In the genomic region with DNA sequence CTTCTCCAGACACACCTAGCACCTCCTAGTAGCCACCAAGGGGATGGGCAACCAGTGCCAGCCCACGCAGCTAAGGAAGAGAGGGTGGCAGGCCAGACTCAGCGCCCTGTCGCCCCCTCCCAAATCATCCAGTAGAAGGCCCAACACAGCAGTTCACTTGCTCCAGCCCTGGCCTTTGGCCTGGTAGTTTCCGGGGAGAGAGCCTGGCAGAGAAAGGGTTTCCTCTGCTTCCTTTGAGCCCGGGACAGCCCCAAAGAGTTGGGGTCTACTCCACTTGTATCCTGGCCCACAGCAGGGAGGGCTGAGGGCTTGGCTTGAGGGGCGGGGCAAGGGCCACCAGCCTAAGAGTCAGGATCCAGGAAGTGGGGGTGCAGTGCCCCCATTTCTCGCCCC, we compare ENCODE assay signal across 8 mouse cellular contexts. TPM values are rescaled to one million over a fixed set of nuclear protein-coding genes. Genes with fewer than 3 reads are reported as not detected.
DNase-seq lines count a peak whose midpoint lies in the region; ATAC-seq lines count a peak whose summit lies in the region.

No protein-coding gene starts in this region.

- peaks cover 34 to 49% of the 10 kb centered on the region in 2 experiments for H3K4me1 ChIP-seq in heart, embryonic 14.5 days (ENCODE audit: control insufficient read depth in 2 of 2, insufficient read depth in 2 of 2, low read length in 2 of 2)
- H3K4me1 ChIP-seq in embryonic facial prominence, embryonic 10.5 days: peaks cover 64% of the 10 kb centered on the region
- peaks cover 60% of the 10 kb centered on the region for H3K4me1 ChIP-seq in hindbrain, embryonic 16.5 days (ENCODE audit: control insufficient read depth, insufficient read depth, low read depth, low read length)
- peaks cover 60% of the 10 kb centered on the region for H3K4me1 ChIP-seq in midbrain, embryonic 15.5 days

- H3K4me3 ChIP-seq in heart, embryonic 14.5 days (ENCODE audit: control insufficient read depth in 1 of 2, insufficient read depth in 1 of 2, low read depth in 1 of 2, low read length in 2 of 2): 0 out of 4 replicates have a peak overlapping the region, but pooled peaks of 1 of the 2 experiments have one; percentile 8
- peak overlapping the region; percentile 34 for H3K4me3 ChIP-seq in embryonic facial prominence, embryonic 10.5 days
- H3K4me3 ChIP-seq in hindbrain, embryonic 16.5 days (ENCODE audit: low read length): peak overlapping the region; percentile 7; the same call in 1 of the 2 replicates
- H3K4me3 ChIP-seq in midbrain, embryonic 15.5 days: peak overlapping the region; percentile 2; the same call in 1 of the 2 replicates

- ATAC-seq in heart, embryonic 14.5 days (ENCODE audit: insufficient number of reproducible peaks, insufficient read depth, low FRiP score, low read depth): no peak
- 0 out of 2 replicates have a peak, but pooled peaks have one; percentile 1 for ATAC-seq in hindbrain, embryonic 16.5 days
- ATAC-seq in midbrain, embryonic 15.5 days (replicated peaks): 0 out of 2 replicates have a peak, but pooled peaks have one; percentile 8

- H3K9ac ChIP-seq in heart, embryonic 14.5 days (ENCODE audit: low read length): peak overlapping the region; percentile 60
- peak overlapping the region; percentile 49 for H3K9ac ChIP-seq in hindbrain, embryonic 16.5 days (ENCODE audit: low read depth, low read length)
- H3K9ac ChIP-seq in midbrain, embryonic 15.5 days: peak overlapping the region; percentile 13; the same call in 1 of the 2 replicates

- peaks cover 37% of the 10 kb centered on the region for H3K36me3 ChIP-seq in heart, embryonic 14.5 days (ENCODE audit: control insufficient read depth, insufficient read depth, low read length)
- H3K36me3 ChIP-seq in embryonic facial prominence, embryonic 10.5 days (replicated peaks): peaks cover 17% of the 10 kb centered on the region; the same call in 1 of the 2 replicates
- H3K36me3 ChIP-seq in hindbrain, embryonic 16.5 days (ENCODE audit: control insufficient read depth, insufficient read depth, low read length): peaks cover 16% of the 10 kb centered on the region
- H3K36me3 ChIP-seq in midbrain, embryonic 15.5 days (replicated peaks): peaks cover 7% of the 10 kb centered on the region

- peak overlapping the region; percentile 76 to 82 for H3K27ac ChIP-seq in heart, embryonic 14.5 days (replicated peaks in 1 of 2; ENCODE audit: control insufficient read depth in 1 of 2, insufficient read depth in 1 of 2, low read depth in 2 of 2, low read length in 2 of 2)
- H3K27ac ChIP-seq in embryonic facial prominence, embryonic 10.5 days (replicated peaks): 0 out of 2 replicates have a peak overlapping the region, but pooled peaks have one; percentile 42
- peak overlapping the region; percentile 52 for H3K27ac ChIP-seq in hindbrain, embryonic 16.5 days (ENCODE audit: low read depth, low read length)
- peak overlapping the region; percentile 47 for H3K27ac ChIP-seq in midbrain, embryonic 15.5 days

- H3K27me3 ChIP-seq in heart, embryonic 14.5 days (ENCODE audit: control insufficient read depth, insufficient read depth, low read length): no peaks in the 10 kb centered on the region
- peaks cover 98% of the 10 kb centered on the region for H3K27me3 ChIP-seq in embryonic facial prominence, embryonic 10.5 days (replicated peaks; ENCODE audit: low read depth, poor library complexity, severe bottlenecking)
- peaks cover 10% of the 10 kb centered on the region for H3K27me3 ChIP-seq in hindbrain, embryonic 16.5 days (replicated peaks; ENCODE audit: control insufficient read depth, insufficient read depth, low read length)
- peaks cover 10% of the 10 kb centered on the region for H3K27me3 ChIP-seq in midbrain, embryonic 15.5 days (replicated peaks)

- intact Hi-C loops in heart, postnatal 25 days (cut with DNase I): no loop called here

- DNase-seq in heart, postnatal 25 days (ENCODE audit: low spot score): no peak
- DNase-seq in embryonic facial prominence, embryonic 10.5 days (ENCODE audit: low spot score): no peak
- no peak for DNase-seq in urinary bladder, postnatal 10 days (ENCODE audit: low spot score)
- no peak for DNase-seq in spleen, postnatal 14 days (ENCODE audit: low spot score in 2 of 2)
- no peak for DNase-seq in layer of hippocampus, adult 18-20 months (ENCODE audit: low spot score in 2 of 2)

- H3K9me3 ChIP-seq in heart, embryonic 14.5 days (ENCODE audit: control insufficient read depth, low read length): no peaks in the 10 kb centered on the region
- H3K9me3 ChIP-seq in embryonic facial prominence, embryonic 10.5 days: no peaks in the 10 kb centered on the region
- H3K9me3 ChIP-seq in hindbrain, embryonic 16.5 days (ENCODE audit: control insufficient read depth, low read length): no peaks in the 10 kb centered on the region
- H3K9me3 ChIP-seq in midbrain, embryonic 15.5 days: no peaks in the 10 kb centered on the region

- peak overlapping the region; percentile 50 for H3K4me2 ChIP-seq in heart, embryonic 14.5 days (ENCODE audit: low read length)
- peak overlapping the region; percentile 28 for H3K4me2 ChIP-seq in hindbrain, embryonic 16.5 days (ENCODE audit: low read length)
- peak overlapping the region; percentile 41 for H3K4me2 ChIP-seq in midbrain, embryonic 15.5 days

- WGBS in heart, embryonic 14.5 days: 47% methylated on average over 7 of the region's 7 CpGs
- WGBS in embryonic facial prominence, embryonic 10.5 days: 11% methylated on average over 7 of the region's 7 CpGs
- WGBS in hindbrain, embryonic 16.5 days: 31% methylated on average over 7 of the region's 7 CpGs
- WGBS in midbrain, embryonic 15.5 days: 37% methylated on average over 7 of the region's 7 CpGs

RNA-seq across cellular contexts. Expression of a gene that starts 6.6 kb away (rescaled TPM):
- 6.5 and 9.2 TPM in 2 replicates for polyA plus RNA-seq in heart, embryonic 14.5 days (2014; fragmentation: Nextera tagmentation; extraction: Ambion mirVana)
- 10 to 100 TPM; 14.0 to 14.8 TPM for total RNA-seq in heart, postnatal 25 days (2021)
- polyA plus RNA-seq in embryonic facial prominence, embryonic 10.5 days (2016; fragmentation: Nextera tagmentation; extraction: Ambion mirVana): 4.7 and 5.2 TPM in 2 replicates
- 23.4 and 24.8 TPM in 2 replicates for polyA plus RNA-seq in hindbrain, embryonic 16.5 days (2015; fragmentation: Nextera tagmentation; extraction: Ambion mirVana)
- 23.7 and 24.7 TPM in 2 replicates for polyA plus RNA-seq in midbrain, embryonic 15.5 days (2015; fragmentation: Nextera tagmentation; extraction: Ambion mirVana)
- total RNA-seq in layer of hippocampus, adult 18-20 months (2021): 10 to 100 TPM; 44.7 to 49.1 TPM

RNA-seq across cellular contexts. Expression of a gene that starts 38.7 kb away (rescaled TPM):
- polyA plus RNA-seq in heart, embryonic 14.5 days (2014; fragmentation: Nextera tagmentation; extraction: Ambion mirVana): 9.3 and 9.6 TPM in 2 replicates
- 1 to 10 TPM; 4.4 to 7.6 TPM for total RNA-seq in heart, postnatal 25 days (2021)
- 11.6 and 12.4 TPM in 2 replicates for polyA plus RNA-seq in embryonic facial prominence, embryonic 10.5 days (2016; fragmentation: Nextera tagmentation; extraction: Ambion mirVana)
- 8.5 and 9.5 TPM in 2 replicates for polyA plus RNA-seq in hindbrain, embryonic 16.5 days (2015; fragmentation: Nextera tagmentation; extraction: Ambion mirVana)
- polyA plus RNA-seq in midbrain, embryonic 15.5 days (2015; fragmentation: Nextera tagmentation; extraction: Ambion mirVana): 9.6 and 9.7 TPM in 2 replicates
- total RNA-seq in layer of hippocampus, adult 18-20 months (2021): 10 to 100 TPM in 1 of 2 experiments, 1 to 10 TPM in 1; 8.7 to 10.9 TPM

RNA-seq across cellular contexts. Expression of a gene that starts 56.7 kb away (rescaled TPM):
- polyA plus RNA-seq in heart, embryonic 14.5 days (2014; fragmentation: Nextera tagmentation; extraction: Ambion mirVana): 9.8 and 11.9 TPM in 2 replicates
- 1 to 10 TPM; 3.8 to 3.9 TPM for total RNA-seq in heart, postnatal 25 days (2021)
- 150 and 152 TPM in 2 replicates for polyA plus RNA-seq in embryonic facial prominence, embryonic 10.5 days (2016; fragmentation: Nextera tagmentation; extraction: Ambion mirVana)
- polyA plus RNA-seq in hindbrain, embryonic 16.5 days (2015; fragmentation: Nextera tagmentation; extraction: Ambion mirVana): 10.7 and 14.0 TPM in 2 replicates
- polyA plus RNA-seq in midbrain, embryonic 15.5 days (2015; fragmentation: Nextera tagmentation; extraction: Ambion mirVana): 17.6 and 19.6 TPM in 2 replicates
- 1 to 10 TPM; 2.5 to 2.9 TPM for total RNA-seq in layer of hippocampus, adult 18-20 months (2021)
